Mouse (Mus musculus): ENCODE data around the gene Pld1.

The Pld1 gene

DNA sequence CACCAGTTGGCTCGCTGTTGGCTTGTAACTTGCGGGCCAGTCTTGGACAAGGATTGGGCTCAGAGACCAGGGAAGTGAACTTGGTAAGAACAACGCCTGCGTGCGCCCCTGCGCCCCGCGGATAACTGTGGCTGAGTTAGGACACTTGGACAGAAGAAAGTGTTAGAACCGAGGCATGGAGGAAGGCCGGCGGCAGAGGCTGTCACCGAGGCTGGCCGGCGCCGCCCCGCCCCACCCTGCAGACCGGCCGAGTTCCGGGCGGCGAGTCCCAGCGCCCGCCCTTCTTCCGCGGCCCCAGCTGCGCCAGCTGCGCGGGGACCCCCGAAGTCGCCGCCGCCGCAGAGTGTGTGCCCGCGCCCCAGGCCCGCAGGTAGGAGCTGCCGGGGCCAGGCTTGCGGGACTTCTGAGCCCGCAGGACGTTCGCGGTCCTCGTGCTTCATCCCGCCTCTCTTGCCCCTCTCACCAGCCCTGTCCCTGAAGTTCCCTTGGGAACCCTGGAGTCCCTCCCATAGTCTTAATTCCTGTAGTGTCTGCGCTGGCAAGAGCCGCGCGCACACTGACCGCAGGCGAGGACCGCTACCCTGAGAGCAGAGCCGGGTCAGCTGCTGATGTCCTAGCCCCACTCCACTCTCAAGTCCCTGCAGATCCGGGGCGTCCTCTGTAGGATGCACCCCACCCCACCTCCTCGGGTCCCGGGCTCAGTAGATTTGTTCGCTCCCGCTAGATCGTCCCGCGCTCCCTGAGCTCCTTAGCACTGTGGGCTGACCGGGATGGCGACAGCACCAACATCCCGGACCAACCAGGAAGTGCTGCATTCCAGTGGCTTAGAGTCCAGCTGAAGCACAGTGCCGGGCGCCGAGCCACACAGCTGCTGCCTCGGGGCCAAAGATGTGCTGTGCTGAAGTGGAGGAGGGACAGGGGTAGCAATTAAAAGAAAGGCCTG, at the start of gene Pld1:
Gene Pld1 (plus strand): TSS at position 315 of the 943 bp plus-strand sequence.
- in situ Hi-C loops (cut with MboI; ENCODE audit: low pct_unique_long_range_greater_than_20kb in 1 of 2, low sequenced_read_pairs in 2 of 2, unreplicated experiment in 1 of 2), result no loop called here

DNA sequence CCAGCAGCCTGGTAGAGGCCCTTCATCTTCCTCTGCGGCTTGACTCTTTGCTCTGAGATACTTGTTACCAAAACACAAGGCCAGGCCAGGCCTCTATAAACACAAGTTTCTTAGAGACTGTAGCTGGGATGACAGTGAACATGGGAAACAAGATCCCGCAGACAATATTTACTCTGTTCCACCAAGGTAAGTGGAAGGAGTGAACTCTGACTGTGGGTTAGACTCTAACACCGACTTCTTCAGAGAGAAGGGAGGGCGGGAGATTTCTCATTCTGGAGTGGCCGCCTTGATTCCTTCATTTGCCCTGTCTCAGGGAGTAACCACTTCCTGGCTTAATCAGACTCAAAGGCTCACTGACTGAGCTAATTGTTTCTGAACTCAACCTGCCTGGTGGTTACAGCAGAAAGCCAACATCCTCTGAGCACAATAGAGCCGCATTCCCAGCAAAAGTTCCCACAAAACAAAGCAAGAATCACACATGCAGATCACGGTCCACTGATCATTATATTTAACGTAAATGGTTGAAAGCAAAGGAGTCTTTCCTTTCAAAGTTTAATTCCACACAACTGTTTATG, 42.1 kb upstream of the Pld1 start, which contains the start of gene Tmem212:
Gene Tmem212 (minus strand): TSS at position 51 of the 575 bp plus-strand sequence.
- in situ Hi-C loops (cut with MboI; ENCODE audit: low pct_unique_long_range_greater_than_20kb in 1 of 2, low sequenced_read_pairs in 2 of 2, unreplicated experiment in 1 of 2), result no loop called here

DNA sequence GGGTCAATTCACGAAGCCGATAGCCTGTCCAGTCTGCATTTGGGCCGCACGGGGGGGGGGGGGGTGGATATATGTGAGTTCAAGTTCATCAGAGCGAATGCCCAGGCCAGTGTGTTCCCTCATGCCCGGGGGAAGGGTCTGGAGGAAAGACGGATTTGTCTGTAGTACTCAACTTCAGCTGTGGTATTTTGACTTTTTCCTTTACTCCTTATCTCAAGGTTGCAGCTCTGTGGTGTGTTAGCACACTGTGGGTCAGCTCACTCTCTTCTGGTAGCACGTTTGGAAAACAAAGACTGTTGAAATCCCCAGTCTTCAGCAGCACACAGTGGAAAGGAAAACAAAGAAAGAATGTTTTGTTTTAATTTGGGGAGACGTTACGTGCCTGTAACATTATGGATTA, 40.3 kb upstream of the Pld1 start:
- in situ Hi-C loops (cut with MboI; ENCODE audit: low pct_unique_long_range_greater_than_20kb in 1 of 2, low sequenced_read_pairs in 2 of 2, unreplicated experiment in 1 of 2), result no loop called here

DNA sequence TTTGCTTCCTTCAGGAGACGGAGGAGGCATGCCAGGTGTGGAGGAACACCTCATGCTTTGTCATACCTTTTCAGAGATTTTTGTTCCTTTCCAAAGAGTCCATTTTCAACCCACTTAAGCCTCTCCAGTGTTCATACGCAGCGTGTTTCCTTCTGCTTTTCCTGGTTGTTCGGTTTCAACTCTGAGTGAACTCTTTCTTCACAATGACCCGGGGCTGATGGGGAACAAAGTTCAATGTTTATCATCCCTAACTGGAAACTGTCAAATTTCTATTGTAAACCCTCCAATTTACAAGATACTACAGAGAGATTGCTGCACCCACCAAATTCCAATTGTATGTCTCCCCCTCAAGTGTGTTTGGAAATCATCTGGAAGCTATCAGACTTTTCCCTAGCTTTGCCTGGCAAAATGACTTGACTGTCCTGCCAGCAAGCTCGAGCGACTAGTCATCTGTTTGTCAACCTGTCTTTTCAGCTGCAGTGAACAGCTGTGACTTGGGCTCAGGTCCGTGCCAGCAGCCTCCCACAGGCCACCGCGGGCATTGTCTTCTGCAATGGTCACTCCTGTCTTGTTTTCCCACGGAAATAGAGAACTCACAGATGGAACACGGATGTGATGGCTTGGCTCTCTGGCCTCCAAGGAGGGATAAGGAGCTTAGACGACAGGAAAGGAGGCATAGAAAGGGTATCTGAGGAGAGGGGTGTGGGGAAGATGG, 39.3 kb upstream of the Pld1 start:
- in situ Hi-C loops (cut with MboI; ENCODE audit: low pct_unique_long_range_greater_than_20kb in 1 of 2, low sequenced_read_pairs in 2 of 2, unreplicated experiment in 1 of 2), result no loop called here

DNA sequence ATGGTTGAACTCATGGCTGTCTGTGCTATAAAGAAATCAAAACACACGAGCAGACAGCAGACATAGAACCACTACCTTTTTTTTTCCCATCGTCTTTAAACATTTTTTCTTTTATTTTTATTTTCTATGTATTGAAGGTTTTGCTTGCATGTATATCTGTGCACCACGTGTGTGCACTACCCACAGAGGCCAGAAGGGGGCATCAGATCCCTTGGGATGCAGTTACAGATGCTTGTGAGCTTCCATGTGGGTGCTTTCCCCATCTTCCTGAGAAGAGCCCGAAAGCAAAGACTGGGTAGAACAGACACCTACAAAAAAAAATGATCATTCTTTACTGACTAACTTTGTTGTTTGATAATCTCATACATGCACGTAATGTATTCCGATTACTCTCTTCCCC, 36.6 kb upstream of the Pld1 start:
- in situ Hi-C loops (cut with MboI; ENCODE audit: low pct_unique_long_range_greater_than_20kb in 1 of 2, low sequenced_read_pairs in 2 of 2, unreplicated experiment in 1 of 2), result no loop called here

DNA sequence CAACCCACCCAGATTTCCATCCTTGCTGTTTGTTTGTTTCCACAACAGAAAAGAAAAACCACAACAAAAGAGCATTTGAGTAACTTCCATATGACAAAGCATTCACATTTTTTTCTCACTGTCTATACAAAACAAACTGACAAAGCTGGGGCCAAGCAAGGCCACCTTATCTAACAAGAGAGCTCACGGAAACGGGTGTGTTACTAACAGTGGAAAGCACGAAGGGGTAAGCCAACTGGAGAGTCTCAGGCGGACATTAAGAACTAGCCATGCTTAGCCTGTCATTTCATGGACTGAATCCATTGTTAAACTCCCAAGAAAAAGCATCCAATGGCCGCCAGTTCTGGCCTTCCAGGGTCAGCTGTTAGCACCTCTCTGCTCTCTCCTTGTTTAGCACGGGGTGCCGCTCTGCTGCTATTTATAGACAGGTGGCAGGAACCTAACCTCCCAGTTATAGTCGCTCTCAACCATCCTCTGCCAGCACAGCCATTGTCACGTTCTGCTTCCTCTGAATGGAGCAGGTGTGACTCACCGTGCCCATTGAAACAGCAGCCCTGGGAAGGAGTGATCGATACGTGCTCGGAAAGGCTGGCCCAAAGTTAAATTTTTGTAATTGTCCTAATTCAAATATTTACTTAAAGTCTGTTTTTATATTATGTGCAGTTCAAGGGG, 33.7 kb upstream of the Pld1 start:
- in situ Hi-C loops (cut with MboI; ENCODE audit: low pct_unique_long_range_greater_than_20kb in 1 of 2, low sequenced_read_pairs in 2 of 2, unreplicated experiment in 1 of 2), result no loop called here

DNA sequence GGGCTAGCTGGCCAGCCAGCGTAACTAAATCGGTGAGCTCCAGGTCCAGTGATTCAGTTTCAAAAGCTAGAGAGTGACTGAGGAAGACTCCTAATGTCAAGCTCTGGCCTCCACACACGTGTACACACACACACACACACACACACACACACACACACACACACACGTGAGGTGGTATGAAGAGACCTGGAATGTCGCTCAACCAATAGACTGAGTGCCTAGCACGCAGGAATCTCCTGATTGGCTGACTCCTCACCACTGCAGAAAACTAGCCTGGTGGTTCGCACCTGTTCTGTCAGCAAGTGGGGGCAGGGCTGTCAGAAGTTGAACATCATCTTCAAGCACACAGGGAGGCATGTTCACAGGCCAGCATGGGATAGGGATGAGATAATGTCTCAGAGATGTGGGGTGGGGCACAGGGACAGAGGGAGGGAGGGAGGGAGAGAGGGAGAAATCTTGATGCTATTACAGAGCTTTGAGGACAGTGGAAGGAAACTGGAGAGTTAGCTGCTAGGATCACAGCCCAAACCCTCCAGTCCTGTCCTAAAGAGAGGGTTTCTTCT, 31.8 kb upstream of the Pld1 start:
- in situ Hi-C loops (cut with MboI; ENCODE audit: low pct_unique_long_range_greater_than_20kb in 1 of 2, low sequenced_read_pairs in 2 of 2, unreplicated experiment in 1 of 2), result no loop called here

DNA sequence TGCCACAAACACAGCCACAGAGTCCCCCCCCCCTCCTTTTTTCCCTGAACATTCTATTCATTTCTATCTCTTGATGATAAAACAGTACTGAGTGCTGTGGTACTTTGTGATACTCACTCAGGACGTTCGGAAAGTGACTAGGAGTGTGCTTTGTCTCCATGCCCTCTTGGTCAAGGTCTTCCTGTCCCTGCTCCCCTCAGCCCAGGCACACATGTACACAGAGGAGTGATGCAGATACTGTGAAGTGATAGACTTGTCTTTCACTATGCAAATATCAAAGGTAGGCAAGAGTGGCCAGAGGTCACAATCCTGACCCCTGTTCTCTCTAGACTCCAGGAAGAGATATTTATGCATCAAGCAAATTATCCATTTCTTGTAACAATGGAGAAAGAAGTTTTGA, 31.2 kb upstream of the Pld1 start:
- in situ Hi-C loops (cut with MboI; ENCODE audit: low pct_unique_long_range_greater_than_20kb in 1 of 2, low sequenced_read_pairs in 2 of 2, unreplicated experiment in 1 of 2), result no loop called here

DNA sequence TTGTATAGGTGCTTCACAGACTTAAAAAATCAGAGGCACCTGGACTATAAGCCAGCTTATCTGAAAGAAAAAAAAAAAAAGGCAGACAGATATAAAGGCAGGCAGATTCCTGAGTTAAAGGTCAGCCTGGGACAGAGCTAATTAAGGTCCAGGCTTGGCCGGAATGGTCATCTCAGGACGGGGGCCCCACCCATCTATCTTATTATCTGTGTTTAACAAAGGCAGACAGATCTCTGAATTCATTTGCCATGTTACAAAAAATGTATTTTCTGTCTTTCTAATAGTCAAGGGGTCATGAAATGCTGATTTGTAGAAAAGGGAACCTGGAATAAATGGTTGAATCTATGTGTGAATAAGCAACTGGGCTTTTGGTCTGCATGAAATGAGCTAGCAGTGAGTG, 30.2 kb upstream of the Pld1 start:
- in situ Hi-C loops (cut with MboI; ENCODE audit: low pct_unique_long_range_greater_than_20kb in 1 of 2, low sequenced_read_pairs in 2 of 2, unreplicated experiment in 1 of 2), result no loop called here

DNA sequence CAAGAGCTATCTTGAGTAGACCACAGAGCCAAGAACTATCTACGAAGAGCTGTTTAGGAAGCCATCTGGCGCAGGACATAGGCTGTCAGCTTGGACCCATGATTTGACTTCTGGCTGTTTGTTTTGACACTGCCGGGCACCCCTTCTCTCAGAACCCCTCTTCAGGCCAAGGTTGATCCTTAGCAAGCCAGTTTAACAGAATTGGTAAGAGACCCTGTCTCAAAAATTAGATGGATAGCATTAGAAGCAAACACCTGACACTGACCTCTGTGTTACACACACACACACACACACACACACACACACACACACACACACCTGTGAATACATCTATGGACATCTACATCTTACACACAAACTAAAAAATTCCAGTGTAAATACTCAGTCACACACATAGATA, 29.5 kb upstream of the Pld1 start:
- in situ Hi-C loops (cut with MboI; ENCODE audit: low pct_unique_long_range_greater_than_20kb in 1 of 2, low sequenced_read_pairs in 2 of 2, unreplicated experiment in 1 of 2), result no loop called here

DNA sequence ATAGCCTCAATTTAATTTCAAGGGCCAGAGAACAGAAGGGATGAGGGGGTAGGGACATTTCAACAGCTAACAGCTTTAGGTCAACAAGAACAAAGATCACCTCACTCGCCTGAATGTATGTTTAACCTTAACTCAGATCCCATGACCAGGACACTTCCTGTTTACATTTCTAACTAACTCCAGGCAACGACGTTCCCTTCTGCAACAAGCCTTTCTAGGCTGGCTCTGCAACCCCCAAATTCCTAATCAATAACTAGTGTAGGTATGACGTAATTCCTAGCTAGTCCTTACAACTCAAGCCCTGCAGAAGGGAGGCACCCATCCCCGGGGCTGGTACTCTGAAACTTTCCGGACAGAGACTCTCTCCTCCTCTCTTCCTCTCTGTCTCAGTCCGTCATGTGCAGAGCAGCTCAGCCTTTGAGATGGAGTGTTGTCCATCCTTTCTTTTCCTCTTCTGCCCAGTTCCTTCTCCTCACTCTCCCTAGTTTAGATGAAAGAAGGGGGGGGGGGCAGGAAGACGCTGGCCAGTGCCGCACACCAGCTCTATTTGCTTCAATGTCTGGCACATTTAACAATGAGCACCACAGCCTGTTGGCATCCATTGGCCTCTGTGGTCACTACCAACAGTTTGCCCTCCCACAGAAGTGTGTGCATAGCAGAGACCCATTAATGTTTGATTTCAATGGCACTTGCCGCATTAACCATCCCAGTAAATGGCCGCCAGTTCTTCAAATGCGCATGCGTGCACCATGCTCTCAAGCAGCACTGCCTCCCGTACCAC, 19.6 kb upstream of the Pld1 start:
- in situ Hi-C loops (cut with MboI; ENCODE audit: low pct_unique_long_range_greater_than_20kb in 1 of 2, low sequenced_read_pairs in 2 of 2, unreplicated experiment in 1 of 2), result no loop called here

DNA sequence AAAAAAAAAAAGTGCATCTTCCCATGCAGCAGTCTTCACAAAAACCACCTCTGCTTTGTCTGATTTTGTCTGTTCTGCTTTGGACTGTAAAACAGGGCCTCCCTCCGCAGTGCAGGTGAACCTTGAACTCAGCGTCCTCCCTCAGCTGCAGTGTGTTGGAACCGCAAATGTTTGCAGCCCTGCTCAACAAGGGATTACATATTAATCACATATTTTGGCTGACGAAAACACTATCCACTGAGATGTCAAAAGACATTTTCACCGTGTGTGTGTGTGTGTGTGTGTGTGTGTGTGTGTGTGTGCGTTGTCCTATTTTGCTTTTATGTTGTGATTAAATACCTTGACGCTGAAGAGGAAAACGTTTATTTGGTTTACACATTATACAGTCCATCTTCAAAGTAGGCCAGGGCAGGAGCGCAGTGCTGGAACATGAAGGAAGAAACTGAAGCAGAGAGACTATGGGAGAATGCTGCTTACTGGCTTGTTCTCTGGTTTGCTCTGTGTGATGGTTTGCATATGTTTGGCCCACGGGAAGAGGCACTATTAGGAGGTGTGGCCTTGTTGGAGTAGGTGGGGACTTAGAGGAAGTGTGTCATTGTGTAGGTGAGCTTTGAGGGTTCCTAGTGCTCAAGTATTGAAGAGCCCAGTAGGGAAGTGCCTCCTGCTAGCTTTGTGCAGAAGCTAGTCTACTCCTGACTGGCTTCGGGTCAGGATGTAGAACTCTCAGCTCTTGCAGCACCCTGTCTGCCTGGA, 17.1 kb upstream of the Pld1 start:
- in situ Hi-C loops (cut with MboI; ENCODE audit: low pct_unique_long_range_greater_than_20kb in 1 of 2, low sequenced_read_pairs in 2 of 2, unreplicated experiment in 1 of 2), result no loop called here

DNA sequence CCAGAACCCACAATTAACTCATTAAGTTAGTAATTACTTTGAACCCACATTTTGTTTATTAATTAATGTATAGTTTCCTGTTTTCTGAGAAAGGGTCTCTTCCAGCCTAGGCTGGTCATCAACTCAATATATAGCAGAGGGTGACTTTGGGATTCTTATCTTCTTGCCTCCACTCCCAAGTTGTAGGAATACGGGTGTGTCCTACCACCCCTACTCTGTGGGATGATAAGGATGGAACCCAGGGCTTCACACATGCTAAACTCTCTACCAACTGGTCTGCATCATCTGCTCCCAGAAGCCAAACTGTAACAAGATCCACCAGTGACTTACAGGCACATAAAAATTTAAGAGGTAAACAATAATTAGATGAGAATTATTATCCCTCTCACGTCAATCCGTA, 14.5 kb upstream of the Pld1 start:
- in situ Hi-C loops (cut with MboI; ENCODE audit: low pct_unique_long_range_greater_than_20kb in 1 of 2, low sequenced_read_pairs in 2 of 2, unreplicated experiment in 1 of 2), result no loop called here

DNA sequence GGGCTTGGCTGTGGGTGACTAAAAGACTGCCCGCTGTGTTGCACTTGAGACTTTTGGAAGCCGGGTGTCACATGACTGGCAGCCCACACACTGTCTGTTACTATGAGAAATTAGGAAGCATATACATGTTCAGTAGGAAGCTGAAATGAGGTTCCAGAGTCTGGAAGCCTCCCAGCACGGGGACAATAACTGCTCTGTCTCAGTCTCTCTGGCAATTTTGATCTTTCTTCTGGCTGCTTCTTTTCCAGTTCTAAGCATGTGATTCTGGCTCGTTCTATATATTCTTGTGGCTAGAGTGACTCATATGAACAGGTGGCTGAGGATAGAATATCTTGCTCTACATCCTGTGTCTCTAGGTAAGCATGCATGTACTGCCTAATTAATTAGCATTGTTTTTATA, 9.3 kb upstream of the Pld1 start:
- in situ Hi-C loops (cut with MboI; ENCODE audit: low pct_unique_long_range_greater_than_20kb in 1 of 2, low sequenced_read_pairs in 2 of 2, unreplicated experiment in 1 of 2), result no loop called here

DNA sequence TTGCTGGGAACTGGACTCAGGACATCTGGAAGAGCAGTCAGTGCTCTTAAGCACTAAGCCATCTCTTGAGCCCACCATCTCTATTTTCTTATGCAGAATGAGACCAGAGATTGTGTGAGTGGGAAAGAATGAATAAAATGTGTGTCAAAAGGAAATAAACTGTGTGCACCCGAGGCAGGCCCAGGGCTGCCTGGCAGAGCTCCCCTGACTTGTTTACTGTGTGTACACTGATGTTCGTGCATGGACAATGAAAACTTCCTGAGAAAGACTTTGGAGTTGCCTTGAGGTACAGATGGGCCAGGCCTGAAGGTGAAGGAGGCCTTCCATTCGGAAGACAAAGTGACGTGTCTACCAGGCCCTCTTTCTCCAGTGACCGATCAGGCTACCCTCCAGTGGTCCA, 6.1 kb upstream of the Pld1 start:
- in situ Hi-C loops (cut with MboI; ENCODE audit: low pct_unique_long_range_greater_than_20kb in 1 of 2, low sequenced_read_pairs in 2 of 2, unreplicated experiment in 1 of 2), result no loop called here

DNA sequence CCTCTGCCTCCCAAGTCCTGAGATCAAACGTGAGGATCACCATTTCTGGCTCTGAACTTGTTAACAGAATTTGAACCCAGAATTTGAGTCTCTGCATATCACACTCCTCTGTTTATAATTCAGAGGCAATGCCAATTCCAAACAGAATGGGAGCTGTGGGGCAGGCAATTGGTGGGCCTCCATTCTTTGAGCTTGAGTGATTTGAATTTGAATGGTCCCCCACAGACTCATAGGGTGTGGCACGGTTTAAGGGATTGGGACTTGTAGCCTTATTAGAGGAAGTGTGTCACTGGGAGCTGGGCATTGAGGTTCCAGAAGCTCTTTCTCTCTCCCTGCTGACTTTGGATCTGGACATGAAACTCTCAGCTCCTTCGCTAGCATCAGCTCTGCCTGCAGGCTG, 2.9 kb upstream of the Pld1 start:
- in situ Hi-C loops (cut with MboI; ENCODE audit: low pct_unique_long_range_greater_than_20kb in 1 of 2, low sequenced_read_pairs in 2 of 2, unreplicated experiment in 1 of 2), result no loop called here

DNA sequence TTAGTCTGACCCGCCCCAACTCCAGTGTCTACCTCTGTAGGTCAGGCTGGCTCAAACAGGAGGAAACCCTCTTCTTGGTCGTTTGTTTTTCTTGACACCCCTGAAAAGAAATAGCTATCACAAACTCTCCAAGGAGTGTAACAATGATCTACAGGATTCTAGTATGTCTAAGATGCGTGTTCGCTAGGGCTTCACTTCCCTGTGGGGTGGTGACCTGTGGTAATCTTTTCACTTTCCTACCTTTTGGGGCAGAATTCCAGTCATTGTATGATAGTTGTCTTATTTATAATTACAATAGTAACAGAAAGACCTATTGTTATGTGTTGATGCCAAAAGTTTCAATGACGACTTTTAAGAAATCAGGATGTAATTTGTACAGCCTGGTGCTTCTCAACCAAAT, 1.8 kb upstream of the Pld1 start:
- in situ Hi-C loops (cut with MboI; ENCODE audit: low pct_unique_long_range_greater_than_20kb in 1 of 2, low sequenced_read_pairs in 2 of 2, unreplicated experiment in 1 of 2), result no loop called here
